Mouse (Mus musculus): Measurements from ENCODE around the gene Rap1gds1. TPM values are rescaled to one million over a fixed set of nuclear protein-coding genes. Genes with fewer than 3 reads are reported as not detected.

The Rap1gds1 gene
- total RNA-seq, 2 experiments from 2014 or later: 165 to 170 TPM

DNA sequence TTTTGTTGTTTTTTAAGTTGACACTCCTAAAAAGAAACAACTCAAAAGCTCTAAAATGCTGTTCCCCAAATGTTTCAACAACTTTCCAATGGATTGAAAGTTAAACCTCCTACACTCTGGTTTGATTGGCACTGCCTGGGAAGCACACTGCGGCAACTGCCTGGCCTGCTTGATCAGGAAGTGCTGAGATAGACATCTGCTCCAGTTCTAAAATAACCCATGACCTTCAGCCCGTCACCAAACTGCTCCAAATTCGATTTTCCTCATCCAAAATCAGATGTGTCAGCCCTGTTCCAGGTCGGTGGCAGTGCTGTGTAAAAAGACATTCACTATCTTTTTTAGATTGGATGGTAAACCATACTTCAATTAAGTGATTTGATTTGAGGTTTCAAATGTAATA, 185.8 kb downstream of the Rap1gds1 start:
- intact Hi-C loops (cut with DNase I): no loop called here
- DNase-seq: no peak

GRCm38 (mm10) chr3:138886121-138886520, 188.9 kb downstream of the Rap1gds1 start:
- intact Hi-C loops (cut with DNase I): no loop called here
- no peak for DNase-seq

DNA sequence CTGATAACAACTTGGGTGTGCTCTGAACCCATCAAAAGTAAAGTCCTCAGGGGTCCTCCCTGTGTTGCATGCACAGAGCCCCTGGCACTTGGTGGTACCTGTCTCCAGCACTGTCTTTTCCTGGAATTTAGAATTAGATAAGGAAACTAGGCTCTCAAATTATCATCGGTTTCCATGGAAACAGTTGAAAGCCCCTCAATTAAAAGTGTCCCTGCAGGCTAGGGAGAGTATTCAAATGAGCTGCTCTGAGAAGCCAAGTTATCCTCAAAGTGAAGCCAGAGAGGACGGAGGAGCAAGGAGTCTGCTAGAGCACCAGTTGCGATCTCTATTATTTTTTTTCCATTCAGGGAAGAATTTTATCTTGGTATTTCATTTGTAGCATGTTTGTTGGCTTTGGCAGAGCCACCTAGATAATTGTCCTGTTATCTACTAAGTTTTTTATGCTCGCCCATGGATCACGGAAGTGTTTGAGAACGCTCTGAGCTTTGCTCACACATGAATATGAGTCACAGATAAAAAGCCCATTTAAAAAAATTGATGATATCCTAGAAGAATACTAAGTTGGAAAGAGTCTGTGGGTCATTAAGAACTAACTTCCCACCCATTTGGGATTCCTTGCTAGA, 193.2 kb downstream of the Rap1gds1 start:
- intact Hi-C loops (cut with DNase I): no loop called here
- no peak for DNase-seq

GRCm38 (mm10) chr3:138880999-138881724, 193.8 kb downstream of the Rap1gds1 start:
- intact Hi-C loops (cut with DNase I): no loop called here
- no peak for DNase-seq

DNA sequence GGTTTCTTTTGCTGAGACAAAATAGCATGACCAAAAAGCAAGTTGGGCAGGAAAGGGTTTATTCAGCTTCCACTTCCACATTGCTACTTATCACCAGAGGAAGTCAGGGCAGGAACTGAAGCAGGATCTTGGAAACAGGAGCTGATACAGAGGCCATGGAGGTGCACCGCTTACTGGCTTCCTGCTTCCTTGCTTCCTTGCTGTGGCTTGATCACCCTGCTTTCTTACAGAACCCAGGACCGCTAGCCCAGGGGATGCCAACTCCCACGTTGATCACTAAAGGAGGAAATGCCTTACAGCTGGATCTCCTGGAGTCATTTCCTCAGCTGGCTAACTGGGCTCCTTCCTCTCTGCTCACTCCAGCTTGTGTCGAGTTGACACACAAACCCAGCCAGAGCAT, 197.3 kb downstream of the Rap1gds1 start:
- no peak for DNase-seq
- intact Hi-C loops (cut with DNase I): no loop called here

- no peak for DNase-seq
- intact Hi-C loops (cut with DNase I): no loop called here
These were observed 198.1 kb downstream of the Rap1gds1 start for GRCm38 (mm10) chr3:138876931-138877361.

GRCm38 (mm10) chr3:138876418-138876817, 198.6 kb downstream of the Rap1gds1 start:
- no peak for DNase-seq
- intact Hi-C loops (cut with DNase I): no loop called here

- no peak for DNase-seq
These were observed 199.1 kb downstream of the Rap1gds1 start for GRCm38 (mm10) chr3:138875936-138876335.

More at GRCm38 (mm10) chr3:138875936-138876335, 199.1 kb downstream of the Rap1gds1 start:
- intact Hi-C loops (cut with DNase I): no loop called here

Other genes starting within 250 kb of the Rap1gds1 start
- not detected for gene Stpg2, start 130.5 kb upstream of the Rap1gds1 start, total RNA-seq (2021)

Measured in left cerebral cortex, postnatal 4 days (tissue).